Mouse (Mus musculus) adrenal gland, postnatal 36 days (tissue): Measurements from ENCODE around the gene Ccnl2. TPM values are rescaled to one million over a fixed set of nuclear protein-coding genes. Genes with fewer than 3 reads are reported as not detected.
A peak's percentile ranks its signal among the peaks of the same experiment; 100 is the strongest.

Source experiments
- DNase-seq, 2 experiments: peaks; one replicate each; pipeline ENCODE4 v3.0.0; 2021; ENCODE audit warnings: mixed read lengths in 1 of 2
- microRNA-seq: library from miRNA; unstranded; fragments of <30 nt; microRNA quantifications from one replicate; pipeline ENCODE4 v1.2.0, GENCODE M21; 2021
- total RNA-seq, 2 experiments: library from RNA; stranded (reverse); gene quantifications; 2 replicates each; pipeline ENCODE4 v1.2.3; 2021

Gene Ccnl2
- total RNA-seq, 2 experiments from 2014 or later: 86.3 to 122 TPM

GRCm38 (mm10) chr4:155863001-155863400 lies 50.7 kb downstream of the Ccnl2 start, which contains the start of gene Tas1r3:
Gene Tas1r3 (minus strand): TSS chr4:155863362.
- no peak for DNase-seq

DNA sequence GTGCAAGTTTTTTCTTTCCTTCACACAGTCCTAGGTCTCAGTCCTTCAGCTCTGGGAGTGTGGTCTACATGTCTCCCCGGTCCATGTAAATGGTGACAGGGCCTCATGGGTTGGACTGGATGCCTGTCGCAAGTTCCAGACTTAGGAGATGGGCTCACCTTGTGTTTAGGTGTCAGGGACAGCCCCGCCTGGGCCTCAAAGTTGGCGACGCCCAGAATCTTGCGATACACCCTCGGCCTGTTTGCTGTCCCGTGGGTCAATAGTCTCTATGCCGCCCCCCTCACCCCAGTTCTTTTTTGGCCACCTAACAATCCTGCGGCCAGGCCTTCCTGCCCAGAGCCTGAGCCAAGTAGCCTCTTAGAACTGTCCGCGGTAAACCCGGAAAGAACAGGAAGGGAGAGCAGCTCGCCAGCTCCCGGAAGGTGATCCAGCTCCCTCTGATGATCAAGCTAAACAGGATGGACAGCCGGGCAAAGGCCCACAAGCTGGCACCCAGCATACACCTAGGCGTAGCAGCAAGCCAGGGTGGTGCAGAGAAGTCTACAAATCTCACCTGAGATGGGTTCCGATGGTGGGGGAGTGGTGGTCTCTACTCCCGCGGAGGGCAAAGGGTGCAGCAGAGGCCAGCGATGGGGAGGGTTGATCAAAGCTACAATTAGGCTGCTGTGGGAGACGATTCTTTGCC lies 56.5 kb downstream of the Ccnl2 start:
- peak in 1 of 2 experiments; percentile 26 for DNase-seq

- peak; percentile 97 to 98 for DNase-seq
Measured at GRCm38 (mm10) chr4:155869317-155870033, 57.2 kb downstream of the Ccnl2 start, which contains the start of the genes Cptp and Ints11. Gene Cptp (minus strand): TSS chr4:155869440. Gene Ints11 (plus strand): TSS chr4:155869546.

DNA sequence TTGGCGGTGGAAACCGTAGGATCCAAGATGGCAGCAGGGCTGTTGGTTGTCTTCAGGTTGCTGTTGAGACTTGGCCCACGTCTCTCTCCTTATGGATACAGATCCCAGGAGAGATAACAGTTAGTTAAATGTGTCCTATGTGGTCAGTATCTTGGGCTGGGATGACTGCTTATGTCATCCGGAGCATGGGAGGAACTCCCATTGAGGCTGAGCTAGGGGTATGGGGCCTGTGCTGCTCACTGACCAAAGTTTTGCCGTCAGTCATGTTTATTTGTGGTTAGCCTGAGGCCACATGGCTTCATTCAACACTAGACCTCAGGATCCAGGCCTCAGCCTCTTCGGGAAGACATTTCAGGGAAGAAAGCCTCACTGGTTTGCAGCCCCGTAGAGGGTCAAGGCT lies 59.1 kb downstream of the Ccnl2 start:
- no peak for DNase-seq

Small RNA genes within 50 kb of the gene (microRNA-seq; reads per million reads assigned to microRNA genes)
- not detected for gene Gm27743

Other genes with a start within 250 kb of the Ccnl2 start
- gene Slc35e2, start 211.1 kb upstream of the Ccnl2 start, total RNA-seq: 10 to 100 TPM; 34.0 to 43.3 TPM
- 10 to 100 TPM; 42.5 to 52.6 TPM for gene Cdk11b, start 187.6 kb upstream of the Ccnl2 start, total RNA-seq
- gene Gm10563, start 167.1 kb upstream of the Ccnl2 start, total RNA-seq: not detected
- gene Mmp23, start 159.1 kb upstream of the Ccnl2 start, total RNA-seq: 1 to 10 TPM; 5.5 to 8.9 TPM
- 10 to 100 TPM; 43.6 to 48.9 TPM for gene Mib2, start 143.3 kb upstream of the Ccnl2 start, total RNA-seq
- 10 to 100 TPM; 31.3 to 59.8 TPM for gene Fndc10, start 118.1 kb upstream of the Ccnl2 start, total RNA-seq
- gene Ssu72, start 107.7 kb upstream of the Ccnl2 start, total RNA-seq: 100 to 1,000 TPM in 1 of 2 experiments, 10 to 100 TPM in 1; 98.1 to 123 TPM
- gene Tmem240, start 77.7 kb upstream of the Ccnl2 start, total RNA-seq: under 1 TPM; 0.70 to 0.72 TPM
- 10 to 100 TPM; 83.2 to 94.1 TPM for gene Atad3a, start 51.4 kb upstream of the Ccnl2 start, total RNA-seq
- gene Vwa1, start 37.8 kb upstream of the Ccnl2 start, total RNA-seq: 1 to 10 TPM; 3.4 to 6.0 TPM
- gene Tmem88b, start 26.6 kb upstream of the Ccnl2 start, total RNA-seq: under 1 TPM; 0.30 to 0.56 TPM
- gene Ankrd65, start 22.1 kb upstream of the Ccnl2 start, total RNA-seq: not detected
- 100 to 1,000 TPM; 133 to 141 TPM for gene Mrpl20, start 9.6 kb upstream of the Ccnl2 start, total RNA-seq
- 100 to 1,000 TPM; 140 to 170 TPM for gene Aurkaip1, start 18.8 kb downstream of the Ccnl2 start, total RNA-seq
- gene Mxra8, start 27.2 kb downstream of the Ccnl2 start, total RNA-seq: 10 to 100 TPM; 40.2 to 47.0 TPM
- gene Dvl1, start 34.9 kb downstream of the Ccnl2 start, total RNA-seq: 10 to 100 TPM; 61.2 to 61.7 TPM
- gene Tas1r3, start 50.9 kb downstream of the Ccnl2 start, total RNA-seq: under 1 TPM; 0.23 TPM
- gene Cptp, start 57.0 kb downstream of the Ccnl2 start, total RNA-seq: 10 to 100 TPM in 1 of 2 experiments, 1 to 10 TPM in 1; 9.7 to 21.8 TPM
- gene Ints11, start 57.1 kb downstream of the Ccnl2 start, total RNA-seq: 10 to 100 TPM; 30.1 to 34.7 TPM
- 10 to 100 TPM; 25.1 to 28.1 TPM for gene Pusl1, start 79.3 kb downstream of the Ccnl2 start, total RNA-seq
- 10 to 100 TPM; 20.1 to 20.7 TPM for gene Acap3, start 79.3 kb downstream of the Ccnl2 start, total RNA-seq
- 10 to 100 TPM; 70.9 to 81.5 TPM for gene Ube2j2, start 131.3 kb downstream of the Ccnl2 start, total RNA-seq
- 10 to 100 TPM; 43.5 to 89.3 TPM for gene C1qtnf12, start 149.8 kb downstream of the Ccnl2 start, total RNA-seq
- 1 to 10 TPM; 7.6 to 8.0 TPM for gene B3galt6, start 180.2 kb downstream of the Ccnl2 start, total RNA-seq
- gene Sdf4, start 180.4 kb downstream of the Ccnl2 start, total RNA-seq: 100 to 1,000 TPM; 266 to 276 TPM
- under 1 TPM; 0.43 to 0.89 TPM for gene Tnfrsf4, start 201.4 kb downstream of the Ccnl2 start, total RNA-seq
- gene Tnfrsf18, start 213.7 kb downstream of the Ccnl2 start, total RNA-seq: under 1 TPM in 1 of 2 experiments, not detected in 1; 0.40 TPM
- under 1 TPM in 1 of 2 experiments, not detected in 1; 0.16 TPM for gene Ttll10, start 246.9 kb downstream of the Ccnl2 start, total RNA-seq